Mouse (Mus musculus) left cerebral cortex, adult 8-10 months (tissue): ENCODE measurements around the gene Safb2. TPM values are rescaled to one million over a fixed set of nuclear protein-coding genes. Genes with fewer than 3 reads are reported as not detected.

Experiments
- DNase-seq, 2 experiments: peaks; one replicate each; pipeline ENCODE4 v3.0.0; 2022; ENCODE audit warnings: low spot score in 2 of 2
- total RNA-seq, 4 experiments: library from RNA; stranded (reverse); gene quantifications; 2 replicates each; pipeline ENCODE4 v1.2.4; 2022

The Safb2 gene
- total RNA-seq, 4 experiments from 2014 or later, result 102 to 133 (median 112) TPM

DNA sequence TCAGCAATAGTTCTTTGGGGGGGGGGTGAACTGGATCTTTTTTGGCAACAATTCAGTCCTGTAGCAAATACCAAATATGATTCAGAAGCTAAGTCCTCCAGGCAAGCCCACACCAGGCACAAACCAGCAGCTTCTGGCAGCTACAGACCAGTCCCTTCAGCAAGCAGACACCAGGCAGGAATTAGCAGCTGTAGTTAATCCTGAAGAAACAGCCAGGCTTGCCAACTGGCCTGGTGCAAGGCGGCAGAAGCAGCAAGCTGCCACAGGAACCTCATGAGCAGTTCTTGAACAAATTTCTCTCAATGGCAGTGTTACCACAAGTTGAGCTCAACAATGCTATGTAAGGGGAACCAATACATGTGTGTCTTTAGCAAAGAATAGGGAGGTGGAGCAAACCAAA is 61.6 kb downstream of the Safb2 start:
- no peak for DNase-seq

DNA sequence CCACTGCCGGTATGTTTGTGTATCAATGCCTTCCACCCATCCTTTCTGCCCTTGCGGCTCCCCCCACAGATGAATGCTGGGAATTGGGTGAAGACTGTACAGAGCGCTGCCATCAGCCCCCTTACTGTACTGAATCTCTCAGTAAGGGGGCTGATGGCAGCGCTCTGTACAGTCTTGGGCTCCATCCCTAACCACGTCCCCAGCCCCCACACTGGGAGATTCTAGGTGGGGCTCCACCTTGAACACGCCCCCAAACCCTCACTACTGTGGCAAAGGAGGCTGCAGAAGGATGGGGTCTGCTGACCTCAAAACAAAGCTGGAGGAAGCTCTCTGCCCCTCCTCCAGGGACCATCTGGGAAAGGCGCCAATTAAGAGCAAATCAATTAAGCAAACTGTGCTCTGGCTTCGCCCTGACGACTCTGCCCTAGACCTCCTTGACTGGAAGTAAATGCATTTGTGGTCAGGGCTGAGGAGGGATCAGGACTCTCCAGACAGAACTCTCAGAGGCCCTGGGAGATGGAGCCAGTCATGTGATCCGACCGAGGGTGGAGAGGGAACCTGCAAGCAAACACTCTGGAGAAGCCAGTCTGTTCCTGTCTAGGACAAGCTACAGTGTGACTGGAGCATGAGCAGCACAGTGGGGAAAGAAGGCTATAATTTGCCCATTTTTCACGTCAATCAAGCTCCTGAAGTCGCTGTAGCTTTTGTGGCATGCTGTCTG is 68.5 kb downstream of the Safb2 start:
- no peak for DNase-seq

DNA sequence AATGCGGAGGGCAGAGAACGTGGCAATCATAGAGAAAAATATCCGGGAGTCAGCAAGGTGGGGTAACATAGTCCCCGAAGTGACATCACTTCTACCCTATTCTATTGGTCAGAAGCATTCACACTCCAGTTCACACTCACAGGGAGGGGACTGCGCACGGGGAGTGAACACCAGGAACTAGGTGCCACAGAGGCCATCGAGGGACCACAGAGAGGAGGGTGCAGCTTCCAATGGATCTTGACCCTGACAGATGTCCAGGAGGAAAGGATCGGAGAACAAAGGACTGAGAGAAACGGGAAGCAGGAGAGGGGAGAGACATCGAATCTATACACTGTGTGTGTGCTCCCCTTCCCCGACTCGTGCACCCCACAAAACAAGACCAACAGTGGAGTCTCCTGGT is 69.5 kb downstream of the Safb2 start:
- DNase-seq, result no peak

DNA sequence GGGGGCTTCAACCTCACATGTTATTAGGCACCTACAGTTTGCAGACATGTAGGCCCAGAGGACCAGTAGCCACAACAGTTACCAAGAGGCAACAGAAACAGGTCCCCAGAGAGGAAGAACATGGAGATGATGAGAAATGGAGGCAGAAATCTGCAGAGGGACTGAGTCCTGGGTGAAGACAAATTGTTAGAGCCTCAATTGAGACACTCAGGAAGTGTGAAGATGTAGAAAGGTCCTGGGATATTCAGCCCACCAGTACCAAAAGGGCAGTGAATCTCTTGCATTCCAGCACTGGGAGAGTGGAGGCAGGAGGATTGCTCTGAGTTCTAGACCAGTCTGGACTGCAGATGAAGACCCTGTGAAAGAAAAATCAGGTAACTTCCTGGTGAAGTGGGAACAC is 70.1 kb downstream of the Safb2 start:
- DNase-seq, result no peak

DNA sequence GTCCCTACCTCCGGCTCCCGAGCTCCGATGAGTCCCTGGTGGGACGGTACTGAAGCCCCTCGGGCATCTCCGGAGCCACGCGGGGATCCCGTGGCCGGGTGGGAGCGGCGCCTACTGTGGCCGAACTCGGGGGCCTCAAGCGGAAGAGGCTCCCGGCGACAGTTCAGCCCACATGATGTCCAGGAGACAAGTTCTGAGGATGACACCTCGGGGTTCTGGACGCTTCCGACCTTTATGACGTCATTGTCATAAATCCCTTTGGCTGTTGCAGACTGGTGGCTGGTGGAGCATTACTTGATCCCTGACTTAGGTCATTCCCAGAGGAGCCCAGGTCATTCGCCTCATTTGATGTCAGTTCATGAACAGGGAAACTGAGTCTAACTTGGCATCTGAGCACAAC is 72.1 kb downstream of the Safb2 start, which contains the start of gene Znrf4:
TSS of gene Znrf4 (minus strand) at position 122 of the 400 bp plus-strand sequence.
- no peak for DNase-seq

DNA sequence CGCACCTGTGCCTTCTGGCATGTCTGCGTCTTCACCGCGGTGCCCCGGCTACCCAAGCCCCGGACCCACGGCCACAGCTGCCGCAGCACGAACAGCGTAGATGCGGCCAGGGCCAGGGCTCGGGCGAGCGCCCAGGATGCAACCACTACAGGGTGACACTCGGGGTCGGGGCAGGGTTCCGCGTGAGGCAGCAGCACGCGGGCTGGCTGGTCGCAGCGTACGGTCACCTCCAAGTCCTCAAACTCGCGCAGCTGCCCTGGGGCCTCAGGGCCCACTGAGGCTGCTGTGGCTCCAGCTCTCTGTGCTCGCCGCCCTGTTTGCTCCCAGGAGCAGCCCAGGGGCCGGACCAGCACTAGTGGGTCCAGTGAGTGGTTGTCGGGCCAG is 72.7 kb downstream of the Safb2 start:
- no peak for DNase-seq

DNA sequence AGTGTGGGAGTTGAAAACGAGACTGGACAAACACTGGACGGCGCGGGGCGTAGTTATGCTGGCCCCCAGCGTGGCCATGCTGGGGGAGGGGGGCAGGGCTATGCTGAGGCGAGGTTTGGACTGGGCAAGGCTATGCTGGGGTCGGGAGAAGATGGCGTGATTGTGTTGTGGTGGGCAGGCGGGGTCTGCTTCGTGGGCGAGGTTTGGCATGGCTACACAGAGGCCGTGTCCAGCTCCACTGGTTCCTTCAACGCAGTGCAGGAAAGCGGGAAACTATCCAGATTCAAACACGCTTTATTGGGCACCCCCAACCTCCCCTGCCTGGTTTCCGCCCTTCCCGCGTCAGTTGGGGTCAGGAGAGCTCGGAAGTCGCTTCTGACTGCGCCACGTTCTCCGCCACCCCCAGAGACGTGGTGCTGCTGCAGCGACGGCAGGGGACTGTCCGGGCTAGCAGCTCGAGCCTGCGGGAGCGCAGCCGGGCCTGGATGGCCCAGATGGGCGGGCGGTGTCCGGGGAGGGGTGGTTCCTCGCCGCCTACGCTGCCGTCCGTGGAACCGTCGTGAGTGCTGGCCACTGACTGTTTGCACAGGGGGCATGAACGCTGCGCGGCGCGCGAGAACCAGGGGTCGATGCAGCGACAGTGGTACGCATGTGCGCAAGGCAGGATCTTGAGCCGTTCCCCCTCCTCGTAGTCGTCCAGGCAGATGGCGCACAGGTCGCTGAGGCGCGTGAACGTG is 73.2 kb downstream of the Safb2 start:
- DNase-seq, result no peak

Other genes with a start within 250 kb of the Safb2 start
- gene Ptprs, start 108.1 kb downstream of the Safb2 start, total RNA-seq, result 100 to 1,000 TPM; 559 to 588 (median 565) TPM
- not detected for gene Znrf4, start 72.2 kb downstream of the Safb2 start, total RNA-seq
- 1 to 10 TPM; 1.1 to 1.8 (median 1.4) TPM for gene Gm20219, start 30.2 kb downstream of the Safb2 start, total RNA-seq
- 100 to 1,000 TPM; 131 to 154 (median 146) TPM for gene Safb, start 240 bp upstream of the Safb2 start, total RNA-seq
- gene 2410015M20Rik, start 25.2 kb upstream of the Safb2 start, total RNA-seq, result 100 to 1,000 TPM; 147 to 180 (median 158) TPM
- 100 to 1,000 TPM; 351 to 461 (median 392) TPM for gene Rpl36, start 28.8 kb upstream of the Safb2 start, total RNA-seq
- 10 to 100 TPM; 52.3 to 61.3 (median 59.0) TPM for gene Lonp1, start 42.3 kb upstream of the Safb2 start, total RNA-seq
- 1 to 10 TPM in 2 of 4 experiments, under 1 TPM in 2; 0.79 to 1.7 (median 1.0) TPM for gene Catsperd, start 43.6 kb upstream of the Safb2 start, total RNA-seq
- 10 to 100 TPM; 85.9 to 91.2 (median 88.2) TPM for gene Ranbp3, start 88.7 kb upstream of the Safb2 start, total RNA-seq
- 100 to 1,000 TPM; 185 to 224 (median 208) TPM for gene Ndufa11, start 133.2 kb upstream of the Safb2 start, total RNA-seq
- 10 to 100 TPM; 10.4 to 15.7 (median 13.8) TPM for gene Vmac, start 133.4 kb upstream of the Safb2 start, total RNA-seq
- 1 to 10 TPM; 4.0 to 4.5 (median 4.2) TPM for gene Nrtn, start 172.9 kb upstream of the Safb2 start, total RNA-seq
- 10 to 100 TPM; 60.1 to 66.1 (median 60.8) TPM for gene Dus3l, start 180.2 kb upstream of the Safb2 start, total RNA-seq
- gene Prr22, start 185.7 kb upstream of the Safb2 start, total RNA-seq, result 1 to 10 TPM in 2 of 4 experiments, under 1 TPM in 2; 0.78 to 1.2 (median 0.99) TPM
- 1 to 10 TPM; 2.1 to 4.1 (median 3.1) TPM for gene Rfx2, start 246.4 kb upstream of the Safb2 start, total RNA-seq